ENCODE assay signal across 8 mouse cellular contexts in genomic region chr10:93272986-93273982, GRCm38 (mm10). TPM values are rescaled to one million over a fixed set of nuclear protein-coding genes. Genes with fewer than 3 reads are reported as not detected.
DNase-seq lines count a peak whose midpoint lies in the region; ATAC-seq and TF ChIP-seq lines count a peak whose summit lies in the region.

No protein-coding gene starts in this region.

- H3K27ac ChIP-seq in kidney, postnatal 0 days = peak overlapping the region; percentile 51

- ATAC-seq in kidney, postnatal 0 days (replicated peaks; ENCODE audit: low FRiP score, low read depth) = peak; percentile 35; the same call in 1 of the 2 replicates

- no peak overlapping the region for H3K4me2 ChIP-seq in kidney, postnatal 0 days (ENCODE audit: low read length)

- H3K27me3 ChIP-seq in kidney, postnatal 0 days (ENCODE audit: insufficient read depth, low read length) = no peaks in the 10 kb centered on the region

- no peaks in the 10 kb centered on the region for H3K36me3 ChIP-seq in kidney, postnatal 0 days (ENCODE audit: insufficient read depth, low read length)

- no peak overlapping the region for H3K4me3 ChIP-seq in kidney, postnatal 0 days (replicated peaks; ENCODE audit: low read depth, low read length)

- peak; percentile 94 for DNase-seq in heart, adult 11 months
- DNase-seq in heart, adult 18-20 months = no peak
- peak; percentile 52 for DNase-seq in thymus, postnatal 25 days
- DNase-seq in thymus, adult 18-20 months = no peak
- no peak for DNase-seq in kidney, postnatal 0 days (ENCODE audit: low spot score)
- no peak for DNase-seq in frontal cortex, postnatal 25 days (ENCODE audit: low spot score in 2 of 2)
- no peak for DNase-seq in layer of hippocampus, adult 8-10 months (ENCODE audit: low spot score in 2 of 2)
- DNase-seq in adrenal gland, postnatal 10 days = no peak

- WGBS in kidney, postnatal 0 days = 62% methylated on average over 14 of the region's 14 CpGs

- H3K9me3 ChIP-seq in kidney, postnatal 0 days (replicated peaks; ENCODE audit: low read length) = no peaks in the 10 kb centered on the region

- H3K4me1 ChIP-seq in kidney, postnatal 0 days (replicated peaks; ENCODE audit: insufficient read depth, low read length) = peaks cover 8% of the 10 kb centered on the region

- no peak overlapping the region for H3K9ac ChIP-seq in kidney, postnatal 0 days (ENCODE audit: low read depth, low read length)

- TF ChIP-seq CTCF in kidney, postnatal 0 days (IDR thresholded peaks at IDR 0.05; ENCODE audit: low read depth) = peak; percentile 21; the same call in 1 of the 2 replicates

RNA-seq across cellular contexts. Expression of gene Elk3, which starts 37.7 kb away (rescaled TPM):
- total RNA-seq in heart, adult 18-20 months (2021) = 10 to 100 TPM; 27.9 to 29.5 TPM
- polyA plus RNA-seq in kidney, postnatal 0 days (2015; fragmentation: Nextera tagmentation; extraction: Ambion mirVana) = 50.2 and 53.9 TPM in 2 replicates
- 10 to 100 TPM in 2 of 4 experiments, 1 to 10 TPM in 2; 7.5 to 18.4 (median 12.0) TPM for total RNA-seq in layer of hippocampus, adult 8-10 months (2022)
- 10 to 100 TPM; 58.4 to 70.4 TPM for total RNA-seq in adrenal gland, postnatal 10 days (2021)

Comparison
In these comparisons a context has a peak if more than half of its experiments do, and no peak if none do; other contexts are left out.
1. DNase-seq: peak in heart, adult 11 months (single experiment) and thymus, postnatal 25 days (single experiment); none in heart, adult 18-20 months (0 of 2), thymus, adult 18-20 months (0 of 2), kidney, postnatal 0 days (single experiment), frontal cortex, postnatal 25 days (0 of 2), layer of hippocampus, adult 8-10 months (0 of 2) and adrenal gland, postnatal 10 days (single experiment).